Mouse (Mus musculus) cerebellum, postnatal 36 days (tissue): ENCODE data around the gene Wt1.

Experiments used
- DNase-seq, 2 experiments: peaks; one replicate each; pipeline ENCODE4 v3.0.0; 2021 to 2022; ENCODE audit warnings: mixed read lengths in 2 of 2

The Wt1 gene

GRCm38 (mm10) chr2:105185768-105186529, 59.6 kb downstream of the Wt1 start:
- no peak for DNase-seq

GRCm38 (mm10) chr2:105186591-105186990, 60.3 kb downstream of the Wt1 start:
- no peak for DNase-seq

GRCm38 (mm10) chr2:105188182-105188581, 61.9 kb downstream of the Wt1 start:
- DNase-seq: no peak

GRCm38 (mm10) chr2:105189352-105189751, 63.0 kb downstream of the Wt1 start:
- no peak for DNase-seq

GRCm38 (mm10) chr2:105200152-105200551, 73.8 kb downstream of the Wt1 start:
- no peak for DNase-seq

- DNase-seq: no peak
Observed at GRCm38 (mm10) chr2:105206563-105207174, 80.3 kb downstream of the Wt1 start.

- no peak for DNase-seq
Observed at GRCm38 (mm10) chr2:105212839-105213238, 86.5 kb downstream of the Wt1 start.

- DNase-seq: no peak
Observed at GRCm38 (mm10) chr2:105215914-105216313, 89.6 kb downstream of the Wt1 start.

GRCm38 (mm10) chr2:105219229-105219628, 92.9 kb downstream of the Wt1 start:
- no peak for DNase-seq

GRCm38 (mm10) chr2:105219664-105220063, 93.3 kb downstream of the Wt1 start:
- no peak for DNase-seq

GRCm38 (mm10) chr2:105220738-105221303, 94.5 kb downstream of the Wt1 start:
- DNase-seq: no peak
